Mouse (Mus musculus) CH12.LX (cell line): ENCODE results near the gene Lix1. TPM values are rescaled to one million over a fixed set of nuclear protein-coding genes. Genes with fewer than 3 reads are reported as not detected.

Source experiments
- DNase-seq: peaks from one replicate; pipeline ENCODE4 v3.0.0-alpha.2; 2013; ENCODE audit errors: extremely low read depth
- H3K27ac ChIP-seq: 2 replicates; pipeline ENCODE4 v1.5.1; 2012; ENCODE audit warnings: low read depth, mild to moderate bottlenecking, control low read depth, moderate library complexity; ENCODE audit not compliant: insufficient read depth
- H3K27me3 ChIP-seq: replicated peaks from 2 replicates; pipeline ENCODE3; 2012; ENCODE audit warnings: inconsistent platforms
- H3K36me3 ChIP-seq, 2 experiments: replicated peaks in 1 of 2; 2 replicates each; pipeline versions ENCODE3 to v1.6.1; 2012; ENCODE audit warnings: inconsistent platforms in 1 of 2, low read length in 1 of 2, mild to moderate bottlenecking in 1 of 2, mixed read lengths in 1 of 2, moderate library complexity in 1 of 2; ENCODE audit not compliant: control insufficient read depth in 1 of 2, insufficient read depth in 1 of 2
- H3K4me1 ChIP-seq, 2 experiments: 2 replicates each; pipeline ENCODE4 v1.6.1; 2012; ENCODE audit warnings: inconsistent platforms in 1 of 2, moderate library complexity in 1 of 2; ENCODE audit not compliant: insufficient read depth in 2 of 2, control insufficient read depth in 1 of 2
- H3K4me2 ChIP-seq: 2 replicates; pipeline ENCODE4 v1.6.1; 2012; ENCODE audit warnings: low read depth, mild to moderate bottlenecking, control low read depth; ENCODE audit not compliant: poor library complexity, insufficient read depth, severe bottlenecking
- H3K4me3 ChIP-seq, 3 experiments: fragments of 150-350 bp in 1 of 3; sonication (generic) in 1 of 3; replicated peaks in 1 of 3; 2 replicates each; pipeline versions ENCODE3 to v1.5.1; 2011 to 2012; ENCODE audit warnings: low read depth in 2 of 3, low read length in 2 of 3, mild to moderate bottlenecking in 2 of 3, moderate library complexity in 2 of 3, control low read depth in 1 of 3, improper control_type of control experiment in 1 of 3, inconsistent platforms in 1 of 3, mixed read lengths in 1 of 3; ENCODE audit not compliant: poor library complexity in 1 of 3
- H3K79me2 ChIP-seq: replicated peaks from 2 replicates; pipeline ENCODE4 v1.6.1; 2012; ENCODE audit warnings: mild to moderate bottlenecking, moderate library complexity; ENCODE audit not compliant: control insufficient read depth, poor library complexity, insufficient read depth, severe bottlenecking; ENCODE audit errors: extremely low read depth
- H3K9ac ChIP-seq: 2 replicates; pipeline ENCODE4 v1.6.1; 2012; ENCODE audit warnings: low read depth, mild to moderate bottlenecking, control low read depth, moderate library complexity; ENCODE audit not compliant: insufficient read depth
- H3K9me3 ChIP-seq: replicated peaks from 2 replicates; pipeline ENCODE3; 2012; ENCODE audit warnings: low read length, inconsistent platforms, mixed read lengths
- BHLHE40 ChIP-seq: IDR thresholded peaks from 2 replicates; pipeline ENCODE4 v1.6.1; 2011; ENCODE audit warnings: mild to moderate bottlenecking, low read depth, low read length, improper control_type of control experiment
- CHD1 ChIP-seq: IDR thresholded peaks from 2 replicates; pipeline ENCODE4 v1.6.1; 2012; ENCODE audit warnings: low read depth, low read length, improper control_type of control experiment, inconsistent platforms
- CTCF ChIP-seq, 2 experiments: IDR thresholded peaks in 1 of 2; conservative IDR thresholded peaks in 1 of 2; 2 replicates each; pipeline ENCODE4 v1.5.1; 2011 to 2012; ENCODE audit warnings: low read depth in 2 of 2, low read length in 2 of 2, improper control_type of control experiment in 1 of 2, inconsistent platforms in 1 of 2, mild to moderate bottlenecking in 1 of 2, moderate library complexity in 1 of 2
- ELF1 ChIP-seq: IDR thresholded peaks from 2 replicates; pipeline ENCODE4 v1.6.1; 2014; ENCODE audit warnings: low read depth, mild to moderate bottlenecking, inconsistent platforms, low read length, improper control_type of control experiment
- EP300 ChIP-seq: IDR thresholded peaks from 2 replicates; pipeline ENCODE4 v1.6.1; 2011; ENCODE audit warnings: low read length, improper control_type of control experiment
- ETS1 ChIP-seq: conservative IDR thresholded peaks from 2 replicates; pipeline ENCODE4 v1.6.1; 2012; ENCODE audit warnings: low read depth, mild to moderate bottlenecking, inconsistent platforms, low read length, improper control_type of control experiment, moderate library complexity
- GABPA ChIP-seq: IDR thresholded peaks from 2 replicates; pipeline ENCODE4 v1.6.1; 2012; ENCODE audit warnings: low read depth, low read length, improper control_type of control experiment, inconsistent platforms; ENCODE audit not compliant: insufficient replicate concordance
- JUND ChIP-seq: conservative IDR thresholded peaks from 2 replicates; pipeline ENCODE4 v1.6.1; 2011; ENCODE audit warnings: low read depth, low read length, improper control_type of control experiment
- MAFK ChIP-seq: IDR thresholded peaks from 2 replicates; pipeline ENCODE4 v1.6.1; 2011; ENCODE audit warnings: low read length, improper control_type of control experiment; ENCODE audit not compliant: insufficient replicate concordance
- MEF2A ChIP-seq: IDR thresholded peaks from 2 replicates; pipeline ENCODE4 v1.6.1; 2014; ENCODE audit warnings: low read depth, mild to moderate bottlenecking, inconsistent platforms, low read length, improper control_type of control experiment, borderline replicate concordance
- SMC3 ChIP-seq: IDR thresholded peaks from 2 replicates; pipeline ENCODE4 v1.6.1; 2011; ENCODE audit warnings: low read depth, low read length, improper control_type of control experiment
- TBP ChIP-seq: conservative IDR thresholded peaks from 2 replicates; pipeline ENCODE4 v1.6.1; 2011; ENCODE audit warnings: low read depth, low read length, improper control_type of control experiment
- ZC3H11A ChIP-seq: IDR thresholded peaks from 2 replicates; pipeline ENCODE4 v1.6.1; 2012; ENCODE audit warnings: low read depth, mild to moderate bottlenecking, inconsistent platforms, low read length, improper control_type of control experiment
- ZKSCAN1 ChIP-seq: IDR thresholded peaks from 2 replicates; pipeline ENCODE4 v1.6.1; 2012; ENCODE audit warnings: low read depth, inconsistent platforms, low read length, improper control_type of control experiment, borderline replicate concordance
- ZMIZ1 ChIP-seq: IDR thresholded peaks from 2 replicates; pipeline ENCODE4 v1.6.1; 2012; ENCODE audit warnings: low read depth, mild to moderate bottlenecking, inconsistent platforms, low read length, improper control_type of control experiment
- ZNF384 ChIP-seq: IDR thresholded peaks from 2 replicates; pipeline ENCODE4 v1.6.1; 2012; ENCODE audit warnings: low read depth, low read length, improper control_type of control experiment, inconsistent platforms
- dilution Hi-C: fragments of 300-500 bp; cut with MboI; formaldehyde crosslinking; loops from 2 replicates; pipeline ENCODE4 v1.14.3; 2020; ENCODE audit warnings: low sequenced_read_pairs; ENCODE audit not compliant: extremely low pct_unique_long_range_greater_than_20kb, extremely low pct_ligation_motif_present
- in situ Hi-C: fragments of 300-500 bp; cut with MboI; formaldehyde crosslinking; loops from 3 replicates; pipeline ENCODE4 v1.14.3; 2019; ENCODE audit warnings: low sequenced_read_pairs, low pct_ligation_motif_present, low pct_unique_long_range_greater_than_20kb, mixed read lengths
- polyA plus RNA-seq: library from polyadenylated mRNA; unstranded; fragments of >175 nt; gene quantifications from 2 replicates; pipeline ENCODE4 v1.2.1, GENCODE M21; 2012; ENCODE audit warnings: low read depth; ENCODE audit not compliant: insufficient read length
- total RNA-seq, 2 experiments: library from RNA; depleted of rRNA; stranded (reverse); fragments of 300-350 nt in 1 of 2; fragments of >200 nt in 1 of 2; gene quantifications; 2 replicates each; pipeline ENCODE4 v1.2.3; 2012 to 2014

Gene Lix1
- total and polyA plus RNA-seq, 3 experiments, result 0.49 to 1.4 (median 1.0) TPM

GRCm38 (mm10) chr17:17424609-17425307, 22.3 kb downstream of the Lix1 start:
- Histone ChIP-seq H3K9me3 (no peaks in the 10 kb centered on the region), H3K36me3 (no peaks in the 10 kb centered on the region), H3K27me3 (no peaks in the 10 kb centered on the region), H3K79me2 (no peaks in the 10 kb centered on the region), H3K27ac (peak overlapping the region; percentile 37), H3K4me3 (no peak overlapping the region), H3K4me2 (peak overlapping the region; percentile 39), H3K9ac (no peak overlapping the region; the same call in none of the 2 replicates), H3K4me1 (peaks cover 2 to 21% of the 10 kb centered on the region in 2 experiments; a peak in 3 of 4 replicates)
- TF ChIP-seq ELF1 (no peak; the same call in 1 of the 2 replicates), ZC3H11A (no peak), GABPA (no peak), MAFK (peak; percentile 50; the same call in 1 of the 2 replicates), SMC3 (no peak), TBP (peak; percentile 92), MEF2A (peak; percentile 44; the same call in 1 of the 2 replicates), BHLHE40 (no peak), EP300 (no peak), ZMIZ1 (no peak), ZKSCAN1 (no peak), CTCF (conservative IDR thresholded peaks at IDR 0.05 in 1 of 2, IDR thresholded peaks at IDR 0.05 in 1 of 2; ENCODE audit: low read depth in 2 of 2, low read length in 2 of 2) (peak in 1 of 2 experiments; percentile 16; a peak in 1 of 4 replicates), ETS1 (peak; percentile 34), JUND (no peak)
- dilution Hi-C loops, result no loop called here
- DNase-seq, result peak; percentile 78
- in situ Hi-C loops, result loop anchor here (25.0 kb wide), 1 partner anchor 113 kb away; no protein-coding TSS in a partner anchor

GRCm38 (mm10) chr17:17425308-17425813, 22.9 kb downstream of the Lix1 start:
- dilution Hi-C loops (no loop called here), in situ Hi-C loops (no loop called here)
- Histone ChIP-seq H3K79me2 (no peaks in the 10 kb centered on the region), H3K27me3 (no peaks in the 10 kb centered on the region), H3K4me3 (no peak overlapping the region), H3K9ac (no peak overlapping the region; the same call in 1 of the 2 replicates), H3K4me1 (peaks cover 2 to 21% of the 10 kb centered on the region in 2 experiments; a peak in 3 of 4 replicates), H3K9me3 (peaks cover 1% of the 10 kb centered on the region), H3K4me2 (peak overlapping the region; percentile 78), H3K27ac (no peak overlapping the region; the same call in 1 of the 2 replicates), H3K36me3 (no peaks in the 10 kb centered on the region)
- DNase-seq, result no peak
- TF ChIP-seq CHD1 (no peak), ZNF384 (peak; percentile 91)
